Mouse (Mus musculus): Measurements from ENCODE around the gene Zbed4. TPM values are rescaled to one million over a fixed set of nuclear protein-coding genes. Genes with fewer than 3 reads are reported as not detected.
"Not testable (repeated sequence)": the region's sequence is repeated elsewhere in the genome, so short reads cannot be mapped to it uniquely, and the experiment has no call there.

Zbed4 gene
- 10 to 100 TPM; 14.1 to 15.8 TPM for total RNA-seq (2021)
- long read RNA-seq, experiment 1, full-length matches to known transcripts = 6 of 16 reads
- long read RNA-seq, experiment 1, partial matches to known transcripts = 8 of 16 reads
- long read RNA-seq, experiment 1, other reads (novel, unspliced or antisense) = 2 of 16 reads
- long read RNA-seq, experiment 2, full-length matches to known transcripts = 2 of 11 reads
- long read RNA-seq, experiment 2, partial matches to known transcripts = 0 of 11 reads
- long read RNA-seq, experiment 2, other reads (novel, unspliced or antisense) = 9 of 11 reads

DNA sequence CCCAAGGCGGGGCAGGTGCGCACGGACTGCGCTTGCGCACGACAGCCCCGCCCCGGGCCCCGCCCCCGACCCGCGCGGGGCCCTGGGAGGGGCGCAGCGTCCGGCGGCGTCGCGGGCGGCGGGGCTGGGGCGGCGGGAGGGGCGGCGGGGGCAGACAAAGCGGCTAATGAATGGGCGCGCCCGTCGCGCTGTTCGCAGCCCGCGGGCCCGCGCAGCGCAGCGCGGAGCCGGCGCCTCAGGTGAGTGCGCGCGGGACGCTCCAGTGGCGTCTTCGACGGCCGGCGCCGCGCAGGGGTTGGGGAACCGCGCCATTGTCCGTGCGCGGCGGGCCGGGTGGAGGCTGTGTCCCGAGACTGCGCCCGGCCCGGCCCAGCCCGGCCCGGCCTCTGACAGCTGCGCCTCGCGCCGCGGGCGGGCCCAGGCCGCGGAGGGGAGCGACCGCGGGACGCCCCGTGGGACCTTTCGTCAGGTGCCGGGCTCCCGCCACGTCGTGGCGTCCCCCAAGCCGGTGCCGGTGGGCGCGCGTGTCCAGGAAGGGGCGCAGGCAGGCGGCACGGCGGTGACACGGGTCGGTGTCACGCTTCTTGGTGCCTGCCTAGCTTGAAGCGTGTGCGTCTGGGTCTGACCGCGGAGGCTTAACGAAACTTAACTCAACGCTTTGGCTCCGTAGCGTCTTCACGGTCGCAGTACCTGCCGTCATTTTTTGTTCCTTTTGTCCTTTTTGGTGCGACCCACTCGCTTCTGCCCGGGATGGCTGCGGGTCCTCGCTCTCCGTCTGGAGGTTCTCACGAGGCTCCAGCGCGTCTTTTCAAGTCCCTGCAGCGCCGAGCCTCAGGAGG is at the start of gene Zbed4:
Zbed4 (plus strand) TSS at position 97 of the 839 bp plus-strand sequence.
- intact Hi-C loops (cut with DNase I) = loop anchor here (2.0 to 5.0 kb wide), 2 partner anchors 19 to 66 kb away; partner anchors contain the start of genes Alg12 and Creld2
- H3K4me3 ChIP-seq = peak within 1 kb of the TSS; percentile 76
- peak; percentile 70 for DNase-seq
- H3K27ac ChIP-seq = peak within 1 kb of the TSS; percentile 97
- no peak for TF ChIP-seq CTCF (IDR thresholded peaks at IDR 0.05)

DNA sequence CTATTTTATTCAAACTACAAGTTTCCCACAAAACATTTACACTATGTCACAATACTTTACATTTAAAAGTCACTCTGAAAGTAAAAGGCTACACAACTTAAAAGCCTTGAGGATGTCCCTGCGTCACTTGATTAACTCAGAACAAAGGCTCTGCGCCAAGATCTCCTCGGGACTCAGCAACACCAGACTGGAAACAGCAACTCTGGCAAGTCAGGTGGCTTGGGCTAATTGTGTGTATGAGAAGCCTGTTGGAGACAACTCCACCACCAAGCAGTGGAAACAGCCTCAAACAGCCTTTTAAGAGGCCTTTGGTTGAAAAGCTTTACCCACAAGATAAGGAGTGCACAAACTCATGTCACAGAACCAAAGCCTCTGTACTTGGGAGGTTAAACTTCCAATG is 49.0 kb upstream of the Zbed4 start:
- intact Hi-C loops (cut with DNase I) = no loop called here
- Histone ChIP-seq H3K27ac (0 out of 2 replicates have a peak overlapping the region, but pooled peaks have one; percentile 16), H3K4me3 (no peak overlapping the region)
- no peak for TF ChIP-seq CTCF (IDR thresholded peaks at IDR 0.05)
- DNase-seq = no peak

DNA sequence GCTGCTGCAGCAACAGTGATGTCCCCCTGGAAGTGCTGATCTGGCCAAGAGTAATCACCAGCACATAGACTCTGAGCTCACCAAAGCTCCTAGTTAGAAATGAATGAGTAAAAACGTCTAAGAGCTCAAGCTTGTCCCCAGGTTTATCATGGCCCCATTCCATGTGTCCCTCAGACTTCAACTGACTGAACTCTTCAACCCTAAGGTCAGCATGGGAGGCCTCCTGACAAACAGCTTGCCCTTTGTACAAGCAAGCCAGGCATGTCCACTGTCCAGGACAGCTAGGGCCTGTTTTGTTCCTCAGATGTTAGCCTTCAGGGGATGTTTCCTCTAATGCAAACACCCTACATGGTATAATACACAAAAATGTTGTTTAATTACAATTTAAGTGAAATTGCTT is 47.2 kb upstream of the Zbed4 start:
- H3K4me3 ChIP-seq = no peak overlapping the region
- intact Hi-C loops (cut with DNase I) = no loop called here
- DNase-seq = no peak
- TF ChIP-seq CTCF (IDR thresholded peaks at IDR 0.05) = no peak
- H3K27ac ChIP-seq = no peak overlapping the region

DNA sequence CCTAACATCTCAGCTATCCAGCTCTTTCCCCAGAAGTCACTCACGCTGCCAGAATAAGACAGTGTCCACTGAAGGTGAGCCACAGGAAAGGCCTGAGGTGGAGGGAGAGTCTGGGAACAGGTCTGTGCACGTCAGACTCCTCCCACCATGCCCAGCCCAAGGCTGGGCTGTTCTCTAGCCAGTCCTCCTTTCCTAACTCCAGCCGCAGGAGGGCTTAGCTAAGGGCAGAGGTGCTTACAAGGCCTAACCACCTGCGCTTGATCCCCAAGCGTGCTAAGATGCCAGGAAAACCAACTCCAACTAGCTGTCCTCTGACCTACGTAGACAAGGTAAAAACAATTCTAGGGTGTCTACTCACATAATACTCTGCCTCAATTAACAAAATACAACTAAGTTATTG is 45.1 kb upstream of the Zbed4 start:
- Histone ChIP-seq H3K4me3 (no peak overlapping the region), H3K27ac (no peak overlapping the region)
- intact Hi-C loops (cut with DNase I) = no loop called here
- no peak for TF ChIP-seq CTCF (IDR thresholded peaks at IDR 0.05)
- DNase-seq = no peak

DNA sequence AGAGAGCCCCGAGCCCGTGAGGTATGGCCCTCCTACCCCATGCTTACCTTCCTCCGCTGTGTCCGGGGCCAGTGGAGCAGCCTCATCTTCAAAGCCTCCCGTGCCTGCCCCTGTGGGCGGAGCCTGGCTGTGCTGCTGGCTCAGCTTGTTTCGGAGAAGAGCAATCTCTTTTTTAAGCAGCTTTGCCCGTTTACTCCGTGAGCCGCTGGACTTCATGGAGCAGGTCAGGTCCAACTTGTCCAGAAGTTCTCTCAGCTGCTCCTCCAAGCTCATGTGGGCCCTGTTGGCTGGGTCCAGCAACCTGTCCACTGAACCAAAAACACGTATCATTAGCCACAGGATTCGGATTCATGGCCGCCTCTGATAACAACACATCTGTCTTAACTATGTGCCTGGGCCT is 44.5 kb upstream of the Zbed4 start:
- intact Hi-C loops (cut with DNase I); H3K4me3 ChIP-seq; H3K27ac ChIP-seq; DNase-seq: not testable (repeated sequence)

DNA sequence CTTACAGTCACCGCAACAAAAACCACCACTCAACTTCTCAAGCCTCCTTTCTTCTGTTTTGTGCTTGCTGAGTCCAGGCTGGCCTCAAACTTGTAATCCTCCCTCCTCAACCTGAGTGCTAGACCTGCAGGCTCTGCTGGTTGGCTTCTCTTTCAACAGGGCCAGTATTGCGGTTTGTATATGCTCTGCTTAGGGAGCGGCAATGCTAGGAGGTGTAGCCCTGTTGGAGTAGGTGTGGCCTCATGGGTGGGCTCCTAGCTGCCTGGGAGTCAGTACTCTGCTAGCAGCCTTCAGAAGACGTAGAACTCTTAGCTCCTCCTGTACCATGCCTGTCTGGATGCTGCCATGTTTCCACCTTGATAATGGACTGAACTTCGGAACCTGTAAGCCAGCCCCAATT is 43.3 kb upstream of the Zbed4 start:
- Histone ChIP-seq H3K27ac (no peak overlapping the region), H3K4me3 (no peak overlapping the region)
- no peak for DNase-seq
- no peak for TF ChIP-seq CTCF (IDR thresholded peaks at IDR 0.05)
- intact Hi-C loops (cut with DNase I) = no loop called here

DNA sequence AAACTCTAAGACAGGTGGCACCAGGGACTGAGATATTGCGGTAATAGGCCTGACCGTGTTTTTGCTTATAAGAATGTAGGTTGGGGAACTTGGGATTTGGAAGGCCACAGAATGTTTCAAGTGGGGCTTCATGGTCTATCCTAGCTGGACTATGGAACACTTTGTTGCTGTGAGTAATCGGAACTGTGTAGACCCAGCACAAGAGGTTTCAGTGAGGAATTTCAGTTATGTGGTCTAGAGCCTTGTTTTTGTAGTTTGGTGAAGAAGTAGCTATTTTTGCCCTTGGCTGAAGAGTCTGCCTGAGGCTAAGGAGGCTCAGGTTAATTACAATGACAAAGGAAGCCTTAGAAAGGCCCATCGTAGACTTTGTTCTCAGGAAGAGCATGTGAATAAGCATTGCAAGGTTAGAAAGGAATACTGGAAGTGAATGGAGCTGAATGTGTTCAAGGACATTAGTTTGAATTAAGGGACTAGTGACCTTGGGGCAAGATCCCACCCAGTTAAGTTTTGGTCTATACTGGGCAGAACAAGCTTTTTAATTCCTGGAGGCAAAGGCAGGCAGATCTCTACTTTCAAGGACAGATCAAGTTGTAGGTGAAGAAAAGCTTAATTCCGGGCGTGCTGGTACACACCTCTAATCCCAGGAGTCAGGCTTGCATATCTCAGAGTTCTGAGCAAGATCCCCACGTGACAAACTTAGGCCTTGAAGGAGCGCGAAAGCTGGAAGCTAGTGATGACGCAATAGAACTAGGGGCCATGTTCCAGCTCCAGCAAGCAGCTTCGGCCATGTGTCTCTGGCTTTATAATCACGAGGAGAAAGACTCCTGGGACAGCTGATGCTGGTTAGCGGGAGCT is 42.6 kb upstream of the Zbed4 start:
- no peak overlapping the region for H3K27ac ChIP-seq
- no peak for TF ChIP-seq CTCF (IDR thresholded peaks at IDR 0.05)
- DNase-seq = no peak
- intact Hi-C loops (cut with DNase I) = no loop called here
- H3K4me3 ChIP-seq = no peak overlapping the region

DNA sequence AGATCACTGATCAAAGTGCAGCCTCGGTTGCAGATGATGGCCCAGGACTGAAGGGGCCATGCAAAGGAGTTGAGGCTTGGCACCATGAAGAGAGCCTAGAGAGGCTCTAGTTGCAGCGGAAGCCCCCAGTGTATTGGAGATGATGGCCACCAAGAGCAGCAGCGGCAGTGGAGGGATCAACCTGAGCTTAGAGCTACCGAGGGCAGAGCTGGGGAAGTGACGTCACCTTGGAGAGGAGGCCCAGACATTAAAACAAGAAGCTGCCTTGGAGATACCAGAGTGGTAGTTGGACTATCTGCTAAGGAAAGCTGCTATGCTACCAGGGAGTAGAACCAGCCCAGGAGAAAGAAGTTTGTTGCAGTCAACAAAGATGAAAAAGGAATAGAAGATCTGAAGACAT is 41.6 kb upstream of the Zbed4 start:
- H3K4me3 ChIP-seq = no peak overlapping the region
- no peak for DNase-seq
- TF ChIP-seq CTCF (IDR thresholded peaks at IDR 0.05) = no peak
- intact Hi-C loops (cut with DNase I) = no loop called here
- no peak overlapping the region for H3K27ac ChIP-seq

DNA sequence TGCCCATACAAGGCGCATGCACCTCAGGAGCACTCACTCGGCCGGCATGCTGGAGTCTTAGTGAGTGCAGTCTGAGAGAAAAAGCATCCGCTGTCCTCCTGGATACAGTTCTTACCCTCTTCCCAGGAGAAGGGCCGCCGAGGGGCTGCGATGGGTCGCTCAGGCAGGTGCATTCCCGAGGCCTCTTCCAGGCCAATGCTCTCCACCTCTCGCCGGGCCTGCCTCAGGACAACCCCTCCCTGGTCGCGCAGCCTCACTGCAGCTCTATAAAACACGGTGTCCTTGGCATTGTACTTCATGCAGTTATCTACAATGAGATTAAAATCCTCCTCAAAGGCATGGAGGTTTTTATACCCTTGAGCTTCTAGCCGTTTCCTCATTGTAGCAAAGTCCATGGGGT is 39.0 kb upstream of the Zbed4 start:
- no peak overlapping the region for H3K27ac ChIP-seq
- TF ChIP-seq CTCF (IDR thresholded peaks at IDR 0.05) = no peak
- DNase-seq = no peak
- no peak overlapping the region for H3K4me3 ChIP-seq
- intact Hi-C loops (cut with DNase I) = no loop called here

DNA sequence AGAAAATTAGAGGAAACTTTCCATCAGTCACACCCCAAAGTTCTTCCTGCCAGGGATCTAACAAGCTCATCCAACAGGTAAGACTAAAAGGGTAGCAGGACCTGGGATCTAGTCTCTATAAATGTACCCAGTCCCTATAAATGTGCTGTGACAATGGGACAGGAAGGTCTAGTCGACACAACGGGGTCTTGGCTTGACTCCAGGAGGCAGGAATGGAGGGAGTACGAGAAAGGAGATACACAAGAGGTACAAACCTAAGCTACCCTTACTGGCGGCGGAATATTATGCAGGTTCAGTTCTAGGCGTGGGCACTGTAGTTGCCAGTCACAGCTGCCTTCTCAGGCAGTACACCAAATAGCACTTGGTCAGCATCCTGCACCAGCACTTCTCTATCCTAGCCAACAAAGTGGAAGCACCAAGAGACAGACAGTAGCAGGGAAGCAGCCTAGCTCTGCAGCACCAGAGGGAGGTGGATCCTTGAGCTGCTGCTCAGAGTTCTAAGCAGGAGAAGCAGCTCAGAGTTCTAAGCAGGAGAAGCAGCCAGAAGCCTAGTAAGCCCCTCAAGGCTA is 37.4 kb upstream of the Zbed4 start:
- Histone ChIP-seq H3K4me3 (no peak overlapping the region), H3K27ac (peak overlapping the region; percentile 72)
- intact Hi-C loops (cut with DNase I) = no loop called here
- no peak for TF ChIP-seq CTCF (IDR thresholded peaks at IDR 0.05)
- DNase-seq = peak; percentile 39

DNA sequence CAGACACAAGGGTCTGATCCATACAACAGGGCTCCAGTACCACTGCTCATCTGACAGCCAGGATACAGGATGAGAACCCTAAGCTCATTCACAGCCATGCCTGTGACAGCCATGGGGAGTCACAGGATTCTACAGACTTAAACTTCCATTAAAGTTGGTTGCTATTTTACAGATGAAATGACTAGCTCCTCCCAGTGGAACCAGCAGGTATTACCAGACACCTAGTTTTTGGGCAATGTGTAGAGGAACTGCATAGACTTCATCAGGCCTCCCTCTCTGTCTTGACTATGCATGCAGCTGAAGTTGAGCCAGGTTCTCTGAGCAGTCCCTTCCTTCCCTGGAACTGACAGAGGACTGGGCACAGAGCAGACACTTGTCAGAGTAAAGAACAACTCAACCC is 35.1 kb upstream of the Zbed4 start:
- TF ChIP-seq CTCF (IDR thresholded peaks at IDR 0.05) = peak; percentile 51
- intact Hi-C loops (cut with DNase I) = no loop called here
- Histone ChIP-seq H3K27ac (peak overlapping the region; percentile 72), H3K4me3 (no peak overlapping the region)
- no peak for DNase-seq

DNA sequence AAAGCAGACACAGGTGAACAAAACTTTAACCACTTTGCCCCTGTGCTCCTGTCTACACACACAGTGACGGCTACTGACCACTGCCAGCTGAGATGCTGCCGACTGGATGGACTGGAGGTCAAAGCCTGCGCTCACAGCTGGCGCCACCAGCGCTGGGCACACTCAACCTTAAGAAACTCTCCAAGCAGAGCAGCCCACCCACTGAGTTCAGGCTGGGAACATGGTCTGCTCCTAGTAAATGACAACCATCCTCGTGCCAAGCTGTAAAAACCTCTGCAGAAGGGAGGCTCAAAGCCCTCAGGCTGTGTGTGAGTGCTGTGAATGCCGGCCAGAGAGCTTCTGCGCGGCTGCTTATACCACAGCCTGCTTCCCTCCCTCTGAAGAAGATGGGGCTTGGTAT is 34.2 kb upstream of the Zbed4 start:
- no peak for TF ChIP-seq CTCF (IDR thresholded peaks at IDR 0.05)
- Histone ChIP-seq H3K4me3 (no peak overlapping the region), H3K27ac (no peak overlapping the region)
- intact Hi-C loops (cut with DNase I) = no loop called here
- no peak for DNase-seq
